Mouse (Mus musculus) midbrain, embryonic 14.5 days (tissue): Measurements from ENCODE around the gene Ear1. TPM values are rescaled to one million over a fixed set of nuclear protein-coding genes. Genes with fewer than 3 reads are reported as not detected.

Experiments
- polyA plus RNA-seq: library from polyadenylated mRNA; unstranded; fragments of >200 nt; fragmentation: Nextera tagmentation; extraction: Ambion mirVana; gene quantifications from 2 replicates; pipeline ENCODE4 v1.2.1, GENCODE M21; 2014

Ear1 gene
- polyA plus RNA-seq, 1 experiment from 2014 or later = not detected

Other genes with a start within 250 kb of the Ear1 start
- gene Gm8165, start 198.3 kb downstream of the Ear1 start, polyA plus RNA-seq = not detected in 2 replicates
- 1.6 and 2.3 TPM in 2 replicates for gene Gm7324, start 177.7 kb downstream of the Ear1 start, polyA plus RNA-seq
- not detected in 2 replicates for gene Gm16506, start 148.0 kb downstream of the Ear1 start, polyA plus RNA-seq
- gene Gm6526, start 127.7 kb downstream of the Ear1 start, polyA plus RNA-seq = not detected in 2 replicates
- not detected in 2 replicates for gene Gm8180, start 90.8 kb downstream of the Ear1 start, polyA plus RNA-seq
- not detected in 2 replicates for gene Ear10, start 48.0 kb upstream of the Ear1 start, polyA plus RNA-seq
- gene Gm8113, start 49.9 kb upstream of the Ear1 start, polyA plus RNA-seq = 3.7 and 5.4 TPM in 2 replicates
- gene Ang5, start 81.6 kb upstream of the Ear1 start, polyA plus RNA-seq = not detected in 2 replicates
- gene Ang6, start 126.8 kb upstream of the Ear1 start, polyA plus RNA-seq = not detected in 2 replicates
- gene Ear2, start 227.1 kb upstream of the Ear1 start, polyA plus RNA-seq = not detected in 2 replicates
- not detected in 2 replicates for gene Gm3327, start 248.3 kb upstream of the Ear1 start, polyA plus RNA-seq